ENCODE assay signal across 9 mouse cellular contexts in the genomic region with DNA sequence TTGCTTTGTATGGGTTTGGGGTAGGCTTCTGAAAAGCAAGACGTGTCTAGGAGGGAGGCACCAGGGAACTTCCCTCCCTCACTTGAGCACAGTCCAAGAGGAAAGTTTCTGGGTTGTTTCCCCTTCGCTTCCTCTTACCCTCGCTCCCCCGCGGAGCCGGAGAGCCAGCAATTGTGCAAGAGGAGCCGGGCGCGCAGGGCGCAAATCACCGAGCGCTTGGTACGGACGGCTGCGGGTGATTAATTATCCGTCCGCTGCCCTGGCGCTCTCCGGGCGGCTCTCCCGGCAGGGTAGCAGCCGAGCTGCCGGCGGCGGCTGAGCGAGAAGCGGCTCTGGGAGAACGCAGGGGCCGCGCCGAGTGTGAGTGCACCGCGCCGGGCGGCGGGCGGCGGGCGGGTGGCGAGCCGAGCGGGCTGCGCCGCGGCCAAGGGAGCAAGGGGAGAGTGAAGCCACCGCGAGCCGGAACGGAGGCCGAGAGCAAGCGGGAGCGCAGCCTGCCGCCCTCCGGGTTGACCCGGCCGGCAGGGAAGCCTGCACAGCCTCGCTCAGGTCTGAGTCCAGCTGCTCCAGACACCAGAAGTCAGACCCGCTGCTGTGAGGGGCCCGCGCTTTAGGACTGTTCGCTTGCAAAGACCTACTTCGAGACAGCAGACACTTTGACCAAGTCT.
A peak's percentile ranks its signal among the peaks of the same experiment; 100 is the strongest.
DNase-seq lines count a peak whose midpoint lies in the region; ATAC-seq and TF ChIP-seq lines count a peak whose summit lies in the region.
"Had no signal": no experiment of that assay in that cellular context is flagged by ENCODE, and none has a peak within 500 bp of the region (broad histone marks: within the 10 kb centered on the region; RNA-seq: fewer than 3 reads in every experiment).

No protein-coding gene starts in this region.

- peak; percentile 6 to 7 for DNase-seq in spleen, adult 18-20 months
- DNase-seq in spleen, adult 12 weeks (ENCODE audit: low spot score) = no peak
- DNase-seq in embryo, embryonic 9.5 days (ENCODE audit: extremely low spot score) = peak; percentile 86
- peak; percentile 82 for DNase-seq in heart, adult 18-20 months
- DNase-seq in kidney, adult 11 months = peak; percentile 75
- peak; percentile 50 for DNase-seq in limb, embryonic 14.5 days (ENCODE audit: low spot score)
- peak; percentile 76 for DNase-seq in stomach, postnatal 0 days (ENCODE audit: low spot score)

- H3K4me2 ChIP-seq in limb, embryonic 14.5 days (replicated peaks; ENCODE audit: low read depth, low read length, severe bottlenecking) = peak overlapping the region; percentile 76
- H3K4me2 ChIP-seq in midbrain, embryonic 13.5 days (replicated peaks) = peak overlapping the region; percentile 94
- peak overlapping the region; percentile 80 for H3K4me2 ChIP-seq in stomach, postnatal 0 days (replicated peaks; ENCODE audit: low read depth)

- no peaks in the 10 kb centered on the region for H3K9me3 ChIP-seq in limb, embryonic 14.5 days (ENCODE audit: control insufficient read depth, low read length)
- H3K9me3 ChIP-seq in midbrain, embryonic 13.5 days = no peaks in the 10 kb centered on the region
- no peaks in the 10 kb centered on the region for H3K9me3 ChIP-seq in stomach, postnatal 0 days (ENCODE audit: control insufficient read depth, low read length)

- TF ChIP-seq POLR2A in limb, embryonic 14.5 days (IDR thresholded peaks at IDR 0.05; ENCODE audit: borderline replicate concordance, extremely low read depth, insufficient read depth, insufficient read length) = no peak

- H3K4me1 ChIP-seq in limb, embryonic 14.5 days (ENCODE audit: control insufficient read depth, insufficient read depth, low read length) = peaks cover 19% of the 10 kb centered on the region
- H3K4me1 ChIP-seq in midbrain, embryonic 13.5 days (replicated peaks) = peaks cover 25% of the 10 kb centered on the region
- H3K4me1 ChIP-seq in stomach, postnatal 0 days (replicated peaks; ENCODE audit: control insufficient read depth, insufficient read depth) = no peaks in the 10 kb centered on the region

- H3K27ac ChIP-seq in limb, embryonic 14.5 days (replicated peaks; ENCODE audit: low read depth, low read length) = peak overlapping the region; percentile 87
- peak overlapping the region; percentile 84 for H3K27ac ChIP-seq in midbrain, embryonic 13.5 days
- H3K27ac ChIP-seq in stomach, postnatal 0 days (replicated peaks) = peak overlapping the region; percentile 90

- TF ChIP-seq CTCF in stomach, postnatal 0 days (IDR thresholded peaks at IDR 0.05; ENCODE audit: low read depth) = no peak

- under 1% methylated on average over 41 of the region's 62 CpGs for WGBS in limb, embryonic 14.5 days
- WGBS in midbrain, embryonic 13.5 days = 0% methylated on average over 61 of the region's 62 CpGs
- under 1% methylated on average over 55 of the region's 62 CpGs for WGBS in stomach, postnatal 0 days

- TF ChIP-seq EP300 in stomach, postnatal 0 days (optimal IDR thresholded peaks at IDR 0.05) = peak; percentile 10

- peak overlapping the region; percentile 60 for H3K4me3 ChIP-seq in limb, embryonic 14.5 days (replicated peaks; ENCODE audit: low read length)
- peak overlapping the region; percentile 59 for H3K4me3 ChIP-seq in midbrain, embryonic 13.5 days (replicated peaks)
- peak overlapping the region; percentile 66 for H3K4me3 ChIP-seq in stomach, postnatal 0 days (ENCODE audit: low read depth, low read length)

- no peaks in the 10 kb centered on the region for H3K36me3 ChIP-seq in limb, embryonic 14.5 days (ENCODE audit: control insufficient read depth, insufficient read depth, low read length)
- H3K36me3 ChIP-seq in midbrain, embryonic 13.5 days = no peaks in the 10 kb centered on the region
- H3K36me3 ChIP-seq in stomach, postnatal 0 days (ENCODE audit: control insufficient read depth, insufficient read depth, low read length) = no peaks in the 10 kb centered on the region
- H3K36me3 ChIP-seq: G1E had no signal

- no peaks in the 10 kb centered on the region for H3K27me3 ChIP-seq in limb, embryonic 14.5 days (ENCODE audit: control insufficient read depth, insufficient read depth, low read length)
- peaks cover 44% of the 10 kb centered on the region for H3K27me3 ChIP-seq in midbrain, embryonic 13.5 days
- H3K27me3 ChIP-seq in stomach, postnatal 0 days (ENCODE audit: control insufficient read depth, insufficient read depth, low read length) = no peaks in the 10 kb centered on the region

- peak; percentile 76 for ATAC-seq in limb, embryonic 14.5 days (ENCODE audit: low FRiP score, low read depth)
- ATAC-seq in midbrain, embryonic 13.5 days = peak; percentile 90
- ATAC-seq in stomach, postnatal 0 days (ENCODE audit: low FRiP score, low TSS enrichment) = peak; percentile 86

- H3K9ac ChIP-seq in limb, embryonic 14.5 days (ENCODE audit: low read depth, low read length, severe bottlenecking) = peak overlapping the region; percentile 95
- peak overlapping the region; percentile 81 for H3K9ac ChIP-seq in midbrain, embryonic 13.5 days (replicated peaks)
- peak overlapping the region; percentile 81 for H3K9ac ChIP-seq in stomach, postnatal 0 days (ENCODE audit: low read length)
